Mouse (Mus musculus): ENCODE measurements at regions not wholly inside any gene's neighbourhood (a gene's known extent, or its start where the extent isn't known, plus 50 kb on each side); places are given as distances from the start of the nearest gene placed in this dataset.
"Not testable (repeated sequence)": the region's sequence is repeated elsewhere in the genome, so short reads cannot be mapped to it uniquely, and the experiment has no call there.

DNA sequence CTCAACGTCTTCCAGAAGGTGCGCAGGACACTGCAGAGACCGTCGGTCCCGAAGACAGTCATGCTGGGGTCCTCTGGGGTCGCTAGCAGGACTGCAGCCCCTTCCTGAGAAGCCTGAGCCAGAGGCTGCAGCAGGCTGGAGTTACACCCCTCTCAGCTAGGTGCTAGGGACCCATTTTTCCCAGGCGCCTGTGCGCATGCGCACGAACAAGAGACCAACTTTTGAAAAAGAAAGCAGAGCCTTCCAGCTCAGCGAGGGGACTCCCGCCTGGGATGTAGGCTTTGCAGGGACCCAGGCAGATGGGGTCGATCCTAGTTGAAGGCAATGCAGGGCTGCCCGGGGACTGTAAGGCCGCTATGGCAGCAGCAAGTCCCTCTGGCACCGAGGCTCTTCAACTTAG is 104.7 kb upstream of the Atg7 start:
- DNase-seq (ENCODE audit: low read depth, low spot score): not testable (repeated sequence)

DNA sequence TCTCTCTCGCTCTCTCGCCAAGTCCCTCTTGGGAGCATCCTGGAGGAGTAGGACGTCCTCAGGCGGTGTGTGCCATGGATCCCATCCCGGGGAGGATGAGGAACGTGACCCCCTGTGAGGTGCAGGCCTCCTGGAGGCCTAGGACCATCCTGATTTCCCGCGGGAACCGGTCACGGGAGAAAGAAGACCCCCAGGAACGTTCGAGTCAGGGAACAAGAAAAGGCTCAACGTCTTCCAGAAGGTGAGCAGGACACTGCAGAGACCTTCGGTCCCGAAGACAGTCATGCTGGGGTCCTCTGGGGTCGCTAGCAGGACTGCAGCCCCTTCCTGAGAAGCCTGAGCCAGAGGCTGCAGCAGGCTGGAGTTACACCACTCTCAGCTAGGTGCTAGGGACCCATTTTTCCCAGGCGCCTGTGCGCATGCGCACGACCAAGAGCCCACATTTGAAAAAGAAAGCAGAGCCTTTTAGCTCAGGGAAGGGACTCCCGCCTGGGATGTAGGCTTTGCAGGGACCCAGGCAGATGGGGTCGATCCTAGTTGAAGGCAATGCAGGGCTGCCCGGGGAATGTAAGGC is 92.7 kb upstream of the Atg7 start:
- not testable (repeated sequence) for DNase-seq (ENCODE audit: low read depth, low spot score)

DNA sequence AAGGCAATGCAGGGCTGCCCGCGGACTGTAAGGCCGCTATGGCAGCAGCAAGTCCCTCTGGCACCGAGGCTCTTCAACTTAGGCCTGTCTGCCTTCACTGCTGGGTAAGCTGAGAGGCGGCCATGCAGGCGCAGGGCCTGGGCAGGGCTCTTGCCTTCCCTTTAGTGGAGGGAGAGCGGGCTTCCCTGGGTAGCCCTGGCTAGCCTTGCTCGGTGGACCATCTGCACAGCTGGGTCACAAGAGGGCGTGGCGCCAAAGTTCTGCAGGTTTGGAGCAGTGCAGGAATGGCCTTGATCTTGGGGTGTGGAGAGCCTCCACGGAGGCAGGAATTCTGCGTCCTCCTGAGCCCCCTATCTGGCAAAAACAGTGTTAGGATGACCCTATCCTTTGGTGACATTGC is 89.8 kb upstream of the Atg7 start:
- DNase-seq (ENCODE audit: low read depth, low spot score): not testable (repeated sequence)

DNA sequence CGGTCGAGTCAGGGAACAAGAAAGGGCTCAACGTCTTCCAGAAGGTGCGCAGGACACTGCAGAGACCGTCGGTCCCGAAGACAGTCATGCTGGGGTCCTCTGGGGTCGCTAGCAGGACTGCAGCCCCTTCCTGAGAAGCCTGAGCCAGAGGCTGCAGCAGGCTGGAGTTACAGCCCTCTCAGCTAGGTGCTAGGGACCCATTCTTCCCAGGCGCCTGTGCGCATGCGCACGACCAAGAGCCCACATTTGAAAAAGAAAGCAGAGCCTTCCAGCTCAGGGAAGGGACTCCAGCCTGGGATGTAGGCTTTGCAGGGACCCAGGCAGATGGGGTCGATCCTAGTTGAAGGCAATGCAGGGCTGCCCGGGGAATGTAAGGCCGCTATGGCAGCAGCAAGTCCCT is 87.7 kb upstream of the Atg7 start:
- not testable (repeated sequence) for DNase-seq (ENCODE audit: low read depth, low spot score)

DNA sequence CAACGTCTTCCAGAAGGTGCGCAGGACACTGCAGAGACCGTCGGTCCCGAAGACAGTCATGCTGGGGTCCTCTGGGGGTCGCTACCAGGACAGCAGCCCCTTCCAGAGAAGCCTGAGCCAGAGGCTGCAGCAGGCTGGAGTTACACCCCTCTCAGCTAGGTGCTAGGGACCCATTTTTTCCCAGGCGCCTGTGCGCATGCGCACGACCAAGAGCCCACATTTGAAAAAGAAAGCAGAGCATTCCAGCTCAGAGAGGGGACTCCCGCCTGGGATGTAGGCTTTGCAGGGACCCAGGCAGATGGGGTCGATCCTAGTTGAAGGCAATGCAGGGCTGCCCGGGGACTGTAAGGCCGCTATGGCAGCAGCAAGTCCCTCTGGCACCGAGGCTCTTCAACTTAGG is 65.6 kb upstream of the Atg7 start:
- peak; percentile 52 for DNase-seq (ENCODE audit: low read depth, low spot score)

Data from WW6 (cell line).